Mouse (Mus musculus): ENCODE data around the gene Rpf2. TPM values are rescaled to one million over a fixed set of nuclear protein-coding genes. Genes with fewer than 3 reads are reported as not detected.

Rpf2 gene
- total and polyA plus RNA-seq, 3 experiments = 78.2 to 174 (median 101) TPM

DNA sequence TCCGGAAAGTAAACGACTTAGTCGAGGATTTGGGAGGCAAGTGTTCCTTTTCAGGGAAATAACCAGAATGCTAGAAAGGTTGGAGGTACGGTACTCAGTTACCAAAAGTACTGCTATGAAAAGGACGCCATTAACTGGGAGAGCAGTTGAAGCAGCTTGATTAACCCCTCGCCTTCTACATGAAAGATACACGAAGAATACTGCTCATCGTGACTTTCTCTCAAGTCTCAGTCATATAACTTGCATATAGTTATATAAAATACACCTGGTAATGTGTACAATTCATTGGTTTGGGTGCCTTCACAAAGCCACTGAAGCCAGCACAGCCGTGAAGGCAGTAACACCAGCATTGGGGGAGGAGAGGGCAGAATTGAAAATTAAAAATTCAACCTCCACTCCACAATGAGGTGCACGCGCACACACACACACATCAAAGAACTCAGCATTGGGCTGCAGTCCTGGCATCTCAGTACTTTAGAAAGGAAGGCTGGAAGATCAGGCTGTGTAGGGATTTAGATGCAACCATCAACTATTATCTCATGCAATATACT is 405 bp upstream of the Rpf2 start:
- in situ Hi-C loops (cut with MboI; ENCODE audit: low pct_ligation_motif_present, low pct_unique_long_range_greater_than_20kb, low sequenced_read_pairs) = no loop called here

DNA sequence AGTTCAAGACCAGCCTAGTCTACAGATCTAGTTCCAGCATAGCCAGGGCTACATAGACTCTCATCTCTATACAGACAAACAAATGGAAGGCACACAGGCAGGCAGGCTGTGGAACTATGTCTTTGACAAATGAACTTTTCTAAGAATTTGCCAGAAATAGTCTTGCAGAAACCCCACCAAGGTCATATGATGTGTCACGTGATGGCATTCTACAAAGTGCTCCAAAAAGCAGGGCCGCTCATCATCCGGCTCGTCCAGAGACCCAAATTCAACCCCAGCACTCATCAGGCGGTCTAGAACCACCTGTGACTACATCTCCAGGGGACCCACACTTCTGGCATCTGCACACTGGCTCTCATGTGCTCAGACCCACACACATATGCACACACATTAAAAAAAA is 9.0 kb downstream of the Rpf2 start:
- dilution Hi-C loops (cut with MboI; ENCODE audit: extremely low pct_ligation_motif_present, extremely low pct_unique_long_range_greater_than_20kb, low sequenced_read_pairs) = no loop called here
- Histone ChIP-seq H3K79me2 (replicated peaks; ENCODE audit: control insufficient read depth, extremely low read depth, insufficient read depth, poor library complexity, severe bottlenecking) (peaks cover 26% of the 10 kb centered on the region), H3K27ac (ENCODE audit: insufficient read depth, low read depth) (no peak overlapping the region), H3K9ac (ENCODE audit: insufficient read depth, low read depth) (no peak overlapping the region), H3K27me3 (replicated peaks) (no peaks in the 10 kb centered on the region), H3K36me3 (replicated peaks in 1 of 2; ENCODE audit: control insufficient read depth in 1 of 2, insufficient read depth in 1 of 2, low read length in 1 of 2) (peaks cover 50 to 88% of the 10 kb centered on the region in 2 experiments), H3K4me1 (ENCODE audit: control insufficient read depth in 1 of 2, insufficient read depth in 2 of 2) (peaks cover 0 to 4% of the 10 kb centered on the region in 2 experiments; a peak in 1 of 4 replicates), H3K9me3 (replicated peaks; ENCODE audit: low read length) (no peaks in the 10 kb centered on the region), H3K4me3 (replicated peaks in 1 of 3; ENCODE audit: low read depth in 2 of 3, low read length in 2 of 3, poor library complexity in 1 of 3) (no peak overlapping the region), H3K4me2 (ENCODE audit: insufficient read depth, low read depth, poor library complexity, severe bottlenecking) (no peak overlapping the region)
- TF ChIP-seq POLR2A (IDR thresholded peaks at IDR 0.05; ENCODE audit: low read depth, low read length) (no peak), MXI1 (IDR thresholded peaks at IDR 0.05; ENCODE audit: low read depth, low read length) (no peak), ZNF384 (IDR thresholded peaks at IDR 0.05; ENCODE audit: low read depth, low read length) (no peak), CTCF (conservative IDR thresholded peaks at IDR 0.05 in 1 of 2, IDR thresholded peaks at IDR 0.05 in 1 of 2; ENCODE audit: low read depth in 2 of 2, low read length in 2 of 2) (no peak), EP300 (IDR thresholded peaks at IDR 0.05; ENCODE audit: low read length) (no peak), KAT2A (IDR thresholded peaks at IDR 0.05; ENCODE audit: insufficient replicate concordance, low read length) (no peak), RAD21 (IDR thresholded peaks at IDR 0.05; ENCODE audit: low read depth, low read length) (no peak), MEF2A (IDR thresholded peaks at IDR 0.05; ENCODE audit: borderline replicate concordance, low read depth, low read length) (no peak), NELFE (IDR thresholded peaks at IDR 0.05; ENCODE audit: low read depth, low read length) (no peak), MAX (IDR thresholded peaks at IDR 0.05; ENCODE audit: low read length) (no peak), RCOR1 (conservative IDR thresholded peaks at IDR 0.05; ENCODE audit: low read depth, low read length) (no peak), TBP (conservative IDR thresholded peaks at IDR 0.05; ENCODE audit: low read depth, low read length) (no peak), SIN3A (IDR thresholded peaks at IDR 0.05; ENCODE audit: low read length) (no peak), CHD1 (IDR thresholded peaks at IDR 0.05; ENCODE audit: low read depth, low read length) (no peak), POLR2AphosphoS2 (IDR thresholded peaks at IDR 0.05; ENCODE audit: low read depth, low read length) (no peak), TCF12 (IDR thresholded peaks at IDR 0.05; ENCODE audit: low read depth, low read length) (no peak), ZMIZ1 (IDR thresholded peaks at IDR 0.05; ENCODE audit: low read depth, low read length) (no peak)
- in situ Hi-C loops (cut with MboI; ENCODE audit: low pct_ligation_motif_present, low pct_unique_long_range_greater_than_20kb, low sequenced_read_pairs) = no loop called here
- no peak for DNase-seq (ENCODE audit: extremely low read depth)

More for the DNA sequence above, 405 bp upstream of the Rpf2 start:
- Histone ChIP-seq H3K9me3 (replicated peaks; ENCODE audit: low read length) (no peaks in the 10 kb centered on the region), H3K36me3 (replicated peaks in 1 of 2; ENCODE audit: control insufficient read depth in 1 of 2, insufficient read depth in 1 of 2, low read length in 1 of 2) (peaks cover 50 to 68% of the 10 kb centered on the region in 2 experiments), H3K27me3 (replicated peaks) (no peaks in the 10 kb centered on the region), H3K4me2 (ENCODE audit: insufficient read depth, low read depth, poor library complexity, severe bottlenecking) (peak overlapping the region; percentile 79), H3K27ac (ENCODE audit: insufficient read depth, low read depth) (no peak overlapping the region), H3K9ac (ENCODE audit: insufficient read depth, low read depth) (peak overlapping the region; percentile 58), H3K4me1 (ENCODE audit: control insufficient read depth in 1 of 2, insufficient read depth in 2 of 2) (peaks cover 5 to 30% of the 10 kb centered on the region in 2 experiments), H3K4me3 (replicated peaks in 1 of 3; ENCODE audit: low read depth in 2 of 3, low read length in 2 of 3, poor library complexity in 1 of 3) (peak overlapping the region; percentile 81 to 99 (median 91)), H3K79me2 (replicated peaks; ENCODE audit: control insufficient read depth, extremely low read depth, insufficient read depth, poor library complexity, severe bottlenecking) (peaks cover 37% of the 10 kb centered on the region)
- TF ChIP-seq KAT2A (IDR thresholded peaks at IDR 0.05; ENCODE audit: insufficient replicate concordance, low read length) (no peak), IRF4 (IDR thresholded peaks at IDR 0.05; ENCODE audit: low read depth, low read length) (no peak), MEF2A (IDR thresholded peaks at IDR 0.05; ENCODE audit: borderline replicate concordance, low read depth, low read length) (no peak), SMC3 (IDR thresholded peaks at IDR 0.05; ENCODE audit: low read depth, low read length) (no peak), RCOR1 (conservative IDR thresholded peaks at IDR 0.05; ENCODE audit: low read depth, low read length) (no peak), RAD21 (IDR thresholded peaks at IDR 0.05; ENCODE audit: low read depth, low read length) (no peak), POLR2AphosphoS2 (IDR thresholded peaks at IDR 0.05; ENCODE audit: low read depth, low read length) (no peak; the same call in 1 of the 2 replicates), MAX (IDR thresholded peaks at IDR 0.05; ENCODE audit: low read length) (no peak), HCFC1 (IDR thresholded peaks at IDR 0.05; ENCODE audit: low read depth, low read length) (no peak), EP300 (IDR thresholded peaks at IDR 0.05; ENCODE audit: low read length) (no peak), ELF1 (IDR thresholded peaks at IDR 0.05; ENCODE audit: low read depth, low read length) (no peak), ZKSCAN1 (IDR thresholded peaks at IDR 0.05; ENCODE audit: borderline replicate concordance, low read depth, low read length) (no peak), NELFE (IDR thresholded peaks at IDR 0.05; ENCODE audit: low read depth, low read length) (no peak), POLR2A (IDR thresholded peaks at IDR 0.05; ENCODE audit: low read depth, low read length) (no peak), JUN (IDR thresholded peaks at IDR 0.05; ENCODE audit: insufficient read depth, low read depth, low read length) (no peak), ETS1 (conservative IDR thresholded peaks at IDR 0.05; ENCODE audit: low read depth, low read length) (no peak)
- dilution Hi-C loops (cut with MboI; ENCODE audit: extremely low pct_ligation_motif_present, extremely low pct_unique_long_range_greater_than_20kb, low sequenced_read_pairs) = no loop called here
- DNase-seq (ENCODE audit: extremely low read depth) = no peak
